Mouse (Mus musculus) stomach, postnatal 0 days (tissue): ENCODE measurements at regions not wholly inside any gene's neighbourhood (a gene's known extent, or its start where the extent isn't known, plus 50 kb on each side); places are given as distances from the start of the nearest gene placed in this dataset.

Source experiments
- ATAC-seq: fragments of 200-750 bp; cut with Nextera tagmentation; 2 replicates; pipeline ENCODE4 v1.8.0; 2017; ENCODE audit not compliant: low FRiP score, low TSS enrichment
- DNase-seq: peaks from one replicate; pipeline ENCODE4 v3.0.0-alpha.2; 2016; ENCODE audit warnings: low spot score
- H3K27ac ChIP-seq: fragments of 300-500 bp; sonication (generic); replicated peaks from 2 replicates; pipeline ENCODE4 v1.5.1; 2014; ENCODE audit warnings: mild to moderate bottlenecking, control low read depth
- H3K27me3 ChIP-seq: fragments of 300-500 bp; sonication (generic); 2 replicates; pipeline ENCODE4 v1.6.1; 2014; ENCODE audit warnings: low read length; ENCODE audit not compliant: control insufficient read depth, insufficient read depth
- H3K36me3 ChIP-seq: fragments of 300-500 bp; sonication (generic); 2 replicates; pipeline ENCODE4 v1.6.1; 2014; ENCODE audit warnings: low read length, mixed read lengths; ENCODE audit not compliant: control insufficient read depth, insufficient read depth
- H3K4me1 ChIP-seq: fragments of 300-500 bp; sonication (generic); replicated peaks from 2 replicates; pipeline ENCODE4 v1.6.1; 2014; ENCODE audit warnings: antibody characterized with exemption; ENCODE audit not compliant: control insufficient read depth, insufficient read depth
- H3K4me2 ChIP-seq: fragments of 300-500 bp; sonication (generic); replicated peaks from 2 replicates; pipeline ENCODE4 v1.6.1; 2014; ENCODE audit warnings: low read depth, mild to moderate bottlenecking, control low read depth, moderate library complexity
- H3K4me3 ChIP-seq: fragments of 300-500 bp; sonication (generic); 2 replicates; pipeline ENCODE4 v1.5.1; 2014; ENCODE audit warnings: low read depth, low read length, control low read depth
- H3K9ac ChIP-seq: fragments of 300-500 bp; sonication (generic); 2 replicates; pipeline ENCODE4 v1.6.1; 2014; ENCODE audit warnings: mild to moderate bottlenecking, low read length, control low read depth, mixed read lengths
- H3K9me3 ChIP-seq: fragments of 300-500 bp; sonication (generic); 2 replicates; pipeline ENCODE4 v1.6.1; 2016; ENCODE audit warnings: low read length; ENCODE audit not compliant: control insufficient read depth
- CTCF ChIP-seq: IDR thresholded peaks from 2 replicates; pipeline ENCODE4 v1.5.1; 2016; ENCODE audit warnings: antibody characterized with exemption, low read depth, mild to moderate bottlenecking, moderate library complexity
- EP300 ChIP-seq: optimal IDR thresholded peaks from 2 replicates; pipeline ENCODE3; 2016; ENCODE audit warnings: antibody characterized with exemption
- WGBS: fragments of 180-500 bp; shearing (Covaris S2); extraction: QIAGEN DNeasy Blood & Tissue Kit; methylation state at CpG from one replicate; pipeline ENCODE4 v1.1.7; 2014; 5-methylcytosine and 5-hydroxymethylcytosine counted together

DNA sequence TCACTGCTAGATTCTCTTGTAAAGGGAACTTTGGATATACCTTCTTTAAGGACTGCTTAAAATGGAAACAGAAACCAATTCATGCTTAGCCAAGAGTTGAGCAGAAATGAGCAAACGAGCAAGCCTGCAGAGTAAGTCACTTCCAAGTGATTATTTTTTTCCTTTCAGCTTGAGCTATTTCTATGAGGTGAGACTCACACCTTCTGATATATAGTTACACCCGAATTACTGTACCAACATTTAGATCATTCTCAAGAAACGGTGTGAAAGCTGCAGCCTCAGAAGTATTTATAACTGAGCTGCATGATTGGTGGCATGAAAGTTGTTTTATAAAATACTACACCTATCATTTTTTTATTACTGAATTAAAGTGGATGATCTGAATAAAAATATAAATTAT lies 771.9 kb upstream of the 4930452B06Rik start:
- Histone ChIP-seq H3K36me3 (no peaks in the 10 kb centered on the region), H3K27ac (no peak overlapping the region), H3K9ac (no peak overlapping the region), H3K9me3 (no peaks in the 10 kb centered on the region), H3K27me3 (no peaks in the 10 kb centered on the region), H3K4me1 (no peaks in the 10 kb centered on the region), H3K4me3 (no peak overlapping the region), H3K4me2 (no peak overlapping the region)
- DNase-seq = no peak
- ATAC-seq = no peak
- no peak for TF ChIP-seq EP300
- no peak for TF ChIP-seq CTCF
- WGBS = 54% methylated on average over 3 of the region's 3 CpGs

DNA sequence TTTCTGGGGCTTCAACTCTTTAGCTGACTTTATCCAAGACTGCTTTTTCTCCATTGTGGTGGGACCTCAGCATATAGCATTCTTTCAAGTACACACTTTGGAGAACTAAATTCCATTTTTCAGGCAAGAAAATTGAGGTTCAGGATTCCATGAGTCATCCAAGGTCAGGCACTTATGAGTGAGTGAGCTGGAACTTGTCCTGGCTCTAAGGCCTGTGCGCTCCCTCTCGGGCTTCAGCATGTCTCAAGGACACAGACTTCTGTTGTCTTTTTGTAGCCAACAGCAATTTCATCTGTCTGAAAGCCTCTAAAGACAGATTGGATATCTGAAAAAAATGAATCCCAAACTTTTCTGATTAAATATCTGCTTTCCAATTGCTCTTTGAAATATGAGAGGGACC lies 769.1 kb upstream of the 4930452B06Rik start:
- DNase-seq = no peak
- H3K36me3 ChIP-seq = no peaks in the 10 kb centered on the region
- 83% methylated on average over 2 of the region's 2 CpGs for WGBS
- H3K27me3 ChIP-seq = no peaks in the 10 kb centered on the region
- no peak overlapping the region for H3K27ac ChIP-seq
- H3K9me3 ChIP-seq = no peaks in the 10 kb centered on the region
- no peak overlapping the region for H3K4me2 ChIP-seq
- ATAC-seq = no peak
- H3K4me1 ChIP-seq = no peaks in the 10 kb centered on the region
- no peak overlapping the region for H3K9ac ChIP-seq
- TF ChIP-seq EP300 = no peak
- no peak for TF ChIP-seq CTCF
- no peak overlapping the region for H3K4me3 ChIP-seq

GRCm38 (mm10) chr14:9433081-9433590 lies 767.1 kb upstream of the 4930452B06Rik start:
- no peaks in the 10 kb centered on the region for H3K27me3 ChIP-seq
- H3K9ac ChIP-seq = no peak overlapping the region
- H3K9me3 ChIP-seq = no peaks in the 10 kb centered on the region
- H3K36me3 ChIP-seq = no peaks in the 10 kb centered on the region
- no peak overlapping the region for H3K4me2 ChIP-seq
- TF ChIP-seq CTCF (no peak), EP300 (no peak)
- no peak for DNase-seq
- H3K27ac ChIP-seq = no peak overlapping the region
- H3K4me3 ChIP-seq = no peak overlapping the region
- no peaks in the 10 kb centered on the region for H3K4me1 ChIP-seq
- no peak for ATAC-seq
- whole genome bisulfite sequencing = 29% methylated on average over 1 of the region's 1 CpGs

- DNase-seq (no peak), ATAC-seq (no peak)
- Histone ChIP-seq H3K9me3 (no peaks in the 10 kb centered on the region), H3K4me3 (no peak overlapping the region), H3K4me1 (no peaks in the 10 kb centered on the region), H3K27ac (no peak overlapping the region), H3K36me3 (no peaks in the 10 kb centered on the region), H3K4me2 (no peak overlapping the region), H3K27me3 (no peaks in the 10 kb centered on the region), H3K9ac (no peak overlapping the region)
- WGBS = 65% methylated on average over 2 of the region's 2 CpGs
- no peak for TF ChIP-seq CTCF
- TF ChIP-seq EP300 = no peak
Measured at GRCm38 (mm10) chr14:9431798-9432197, 765.8 kb upstream of the 4930452B06Rik start.

- no peaks in the 10 kb centered on the region for H3K27me3 ChIP-seq
- H3K9me3 ChIP-seq = no peaks in the 10 kb centered on the region
- no peak overlapping the region for H3K4me2 ChIP-seq
- DNase-seq (no peak), ATAC-seq (no peak)
- WGBS = 46% methylated on average over 4 of the region's 4 CpGs
- H3K36me3 ChIP-seq = no peaks in the 10 kb centered on the region
- no peak overlapping the region for H3K9ac ChIP-seq
- H3K4me1 ChIP-seq = no peaks in the 10 kb centered on the region
- H3K4me3 ChIP-seq = no peak overlapping the region
- no peak overlapping the region for H3K27ac ChIP-seq
- TF ChIP-seq CTCF = peak; percentile 36
- no peak for TF ChIP-seq EP300
Measured at GRCm38 (mm10) chr14:9411822-9412403, 745.9 kb upstream of the 4930452B06Rik start.

DNA sequence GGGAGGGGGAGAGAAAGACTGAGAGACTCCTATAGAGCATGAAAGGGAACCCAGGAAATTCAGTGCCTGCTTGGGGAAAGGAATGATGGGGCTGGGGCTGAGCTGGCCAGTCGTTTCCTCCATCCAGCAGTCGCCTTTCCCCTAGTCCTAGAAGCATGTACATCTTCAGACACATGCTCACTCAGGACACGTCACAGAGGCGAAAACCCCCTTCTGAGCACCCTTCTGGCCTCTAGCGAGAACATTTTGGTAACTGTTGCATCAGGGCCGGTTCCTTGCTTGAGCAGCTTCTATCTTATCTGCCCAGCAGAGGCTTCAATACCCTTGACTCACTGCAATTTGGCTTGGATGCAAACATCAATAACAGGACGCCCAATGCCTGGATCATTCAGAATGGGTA lies 737.6 kb upstream of the 4930452B06Rik start:
- Histone ChIP-seq H3K4me1 (no peaks in the 10 kb centered on the region), H3K4me3 (no peak overlapping the region), H3K9me3 (no peaks in the 10 kb centered on the region), H3K27me3 (no peaks in the 10 kb centered on the region), H3K36me3 (no peaks in the 10 kb centered on the region), H3K27ac (no peak overlapping the region), H3K9ac (no peak overlapping the region), H3K4me2 (no peak overlapping the region)
- no peak for TF ChIP-seq CTCF
- no peak for TF ChIP-seq EP300
- WGBS = 78% methylated on average over 7 of the region's 7 CpGs
- no peak for DNase-seq
- ATAC-seq = no peak
